Mouse (Mus musculus): ENCODE measurements around the gene S1pr2.

- TF ChIP-seq CTCF (conservative IDR thresholded peaks at IDR 0.05; ENCODE audit: low read length) (no peak), NANOG (IDR thresholded peaks at IDR 0.05; ENCODE audit: borderline replicate concordance, low read length) (no peak), POU5F1 (IDR thresholded peaks at IDR 0.05; ENCODE audit: borderline replicate concordance, low read length) (no peak)
Observed at GRCm38 (mm10) chr9:20975431-20976215, 958 bp downstream of the S1pr2 start.
